Mouse (Mus musculus) embryo, embryonic 10 days (tissue): Measurements from ENCODE around the gene Pja2.
"Not testable (repeated sequence)": the region's sequence is repeated elsewhere in the genome, so short reads cannot be mapped to it uniquely, and the experiment has no call there.

Experiments
- DNase-seq: peaks from one replicate; pipeline ENCODE4 v3.0.0-alpha.2; 2015; ENCODE audit warnings: low spot score

The Pja2 gene

DNA sequence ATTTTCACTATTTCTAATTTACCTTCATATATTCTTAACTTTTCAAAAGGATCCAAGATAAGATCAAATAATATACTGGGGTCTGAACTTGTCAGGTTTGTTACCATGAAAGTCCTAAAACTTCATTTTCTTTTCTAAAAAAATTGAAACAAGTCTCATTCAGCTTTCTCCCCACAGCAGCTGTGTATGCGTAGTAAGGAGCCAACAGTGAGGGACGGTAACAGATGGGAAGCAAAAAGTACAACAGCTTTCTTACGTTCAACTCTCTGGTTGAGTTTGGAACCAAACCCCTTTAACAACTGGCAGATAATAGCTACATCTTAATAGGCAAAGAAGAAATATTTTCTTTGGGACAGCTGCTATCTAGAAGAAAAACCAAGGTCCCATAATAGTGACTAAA, 50.3 kb downstream of the Pja2 start:
- not testable (repeated sequence) for DNase-seq

GRCm38 (mm10) chr17:64277649-64278212, 54.0 kb downstream of the Pja2 start:
- DNase-seq = peak; percentile 20

- DNase-seq = no peak
These were observed 55.0 kb downstream of the Pja2 start for GRCm38 (mm10) chr17:64276666-64277065.

DNA sequence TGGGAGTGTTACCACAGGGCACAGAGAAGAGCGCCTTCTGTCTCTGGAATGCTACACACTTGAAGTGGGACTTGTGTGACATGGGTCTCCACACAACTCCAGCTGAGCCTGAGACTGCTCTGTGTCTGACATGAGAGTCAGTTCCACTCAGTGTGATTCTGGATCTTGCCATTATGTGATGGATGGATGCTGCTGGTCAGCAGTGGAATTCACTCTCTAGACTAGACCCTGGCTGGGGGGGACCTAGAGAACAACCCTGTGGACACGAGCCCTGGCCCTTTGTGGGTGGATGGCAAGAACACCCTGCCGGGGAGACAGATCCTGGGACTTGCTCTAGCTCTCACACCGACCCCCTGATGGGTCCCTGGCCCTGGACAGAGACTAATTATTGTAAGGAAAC, 56.5 kb downstream of the Pja2 start:
- DNase-seq = no peak

- DNase-seq = no peak
These were observed 57.2 kb downstream of the Pja2 start for GRCm38 (mm10) chr17:64274341-64275105.

GRCm38 (mm10) chr17:64260571-64260970, 71.1 kb downstream of the Pja2 start:
- DNase-seq = no peak

- DNase-seq = no peak
These were observed 83.5 kb downstream of the Pja2 start for GRCm38 (mm10) chr17:64248246-64248645.

DNA sequence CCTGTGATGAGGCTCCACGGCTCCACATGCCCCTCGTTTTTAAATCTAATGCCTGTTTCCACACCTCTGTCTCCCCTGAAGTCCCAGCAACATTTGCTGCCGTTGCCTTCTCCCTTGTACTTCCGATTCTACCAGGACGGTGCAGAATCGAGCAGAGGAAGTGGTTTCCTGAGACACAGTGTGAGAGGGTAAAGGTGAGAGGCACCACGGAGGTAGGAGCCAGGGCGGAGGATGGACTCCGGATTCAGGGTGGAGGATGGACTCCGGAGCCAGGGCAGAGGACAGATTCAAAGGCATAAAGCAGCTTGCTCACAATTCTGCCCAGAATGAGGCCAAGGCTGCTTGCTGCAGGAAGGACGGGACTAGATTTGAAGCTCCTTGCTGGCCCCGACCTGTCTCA, 88.8 kb downstream of the Pja2 start:
- no peak for DNase-seq

- DNase-seq = peak; percentile 44
These were observed 89.3 kb downstream of the Pja2 start for GRCm38 (mm10) chr17:64242310-64242859.

- DNase-seq = no peak
These were observed 90.0 kb downstream of the Pja2 start for GRCm38 (mm10) chr17:64241544-64242292.

DNA sequence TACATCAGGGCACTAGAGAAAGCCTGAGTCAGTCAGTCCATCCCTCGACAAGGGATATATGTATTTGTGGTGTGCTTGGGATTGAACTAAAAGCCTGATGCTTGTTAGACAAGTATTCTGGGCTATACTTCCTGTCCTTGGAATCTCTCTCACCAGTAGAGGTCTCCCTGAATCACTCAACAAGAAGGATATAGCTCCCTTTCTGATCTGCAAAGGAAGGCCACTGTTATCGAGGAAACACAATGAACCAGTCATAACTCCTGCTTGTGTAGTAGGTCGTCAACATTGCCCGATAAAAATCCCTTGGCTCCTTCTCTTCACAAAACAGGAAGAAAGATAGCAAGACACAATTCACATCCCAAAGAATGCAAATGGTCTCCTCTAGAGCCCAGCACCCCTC, 99.6 kb downstream of the Pja2 start:
- DNase-seq = no peak

DNA sequence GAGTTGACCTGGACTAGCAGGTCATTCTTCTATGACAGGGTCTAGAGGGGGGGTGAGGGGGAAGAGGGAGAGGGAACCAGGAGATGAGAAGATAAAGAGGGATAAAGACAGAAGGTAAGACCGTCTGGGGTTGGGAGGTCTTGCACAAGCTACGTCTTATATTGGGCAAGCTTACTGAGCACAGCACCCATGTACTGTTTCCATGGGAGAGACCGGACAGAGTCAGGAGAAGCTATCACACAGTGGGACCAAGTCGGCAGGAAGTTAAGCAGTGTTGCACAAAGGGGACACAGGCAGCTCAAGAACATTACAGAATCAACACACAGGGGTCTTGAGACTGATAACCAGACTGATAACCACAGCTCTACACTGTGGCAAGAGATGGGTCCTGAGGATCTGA, 100.1 kb downstream of the Pja2 start:
- DNase-seq = not testable (repeated sequence)

DNA sequence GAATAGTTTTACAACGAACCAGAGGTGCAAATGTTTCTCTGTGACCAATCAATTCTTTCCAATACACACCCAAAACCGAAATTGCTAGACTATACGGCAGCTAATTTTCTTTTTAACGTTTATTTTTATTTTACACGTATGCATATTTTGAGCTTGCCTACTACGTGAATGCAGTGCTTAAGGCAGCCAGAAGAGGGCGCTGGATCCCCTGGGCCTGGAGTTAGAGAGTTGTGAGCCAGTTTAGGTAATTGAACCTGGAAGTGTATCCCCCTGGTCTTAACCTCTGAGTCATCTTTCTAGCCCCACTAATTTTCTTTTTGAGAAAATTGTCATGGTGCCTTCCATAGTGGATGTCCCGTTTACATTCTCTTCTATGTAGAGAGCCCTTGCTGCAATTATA, 100.5 kb downstream of the Pja2 start:
- no peak for DNase-seq
